Mouse (Mus musculus): ENCODE data around the gene Celf2. TPM values are rescaled to one million over a fixed set of nuclear protein-coding genes. Genes with fewer than 3 reads are reported as not detected.
A peak's percentile ranks its signal among the peaks of the same experiment; 100 is the strongest.

The Celf2 gene
- polyA plus RNA-seq, 1 experiment from 2014 or later: 60.7 TPM

DNA sequence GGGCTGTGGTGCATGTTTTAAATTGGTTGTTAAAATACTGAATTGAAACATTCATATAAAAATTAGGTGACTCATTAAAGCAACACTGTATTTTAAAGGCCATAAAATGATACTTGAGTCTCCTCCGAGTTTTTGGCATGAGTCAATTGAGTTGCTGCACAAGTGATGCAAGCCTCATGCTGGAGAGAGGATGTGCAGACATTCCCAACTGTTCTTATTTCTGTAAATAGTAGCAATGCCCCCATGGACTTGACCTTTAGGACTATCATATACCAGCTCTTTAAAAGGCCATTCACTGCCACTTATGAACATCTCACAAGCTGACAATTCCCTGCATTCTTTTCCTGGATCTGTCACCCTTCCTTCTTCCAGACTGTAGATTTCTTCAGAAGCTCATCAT, 10.1 kb upstream of the Celf2 start:
- H3K9me3 ChIP-seq: no peaks in the 10 kb centered on the region
- H3K27me3 ChIP-seq: no peaks in the 10 kb centered on the region
- H3K9ac ChIP-seq: no peak overlapping the region
- H3K4me3 ChIP-seq: no peak overlapping the region
- ATAC-seq (ENCODE audit: insufficient number of reproducible peaks, low FRiP score, low TSS enrichment, low read depth): no peak
- no peak overlapping the region for H3K4me2 ChIP-seq
- H3K4me1 ChIP-seq: no peaks in the 10 kb centered on the region
- WGBS: 31% methylated on average over 1 of the region's 1 CpGs
- no peaks in the 10 kb centered on the region for H3K36me3 ChIP-seq
- H3K27ac ChIP-seq: no peak overlapping the region

DNA sequence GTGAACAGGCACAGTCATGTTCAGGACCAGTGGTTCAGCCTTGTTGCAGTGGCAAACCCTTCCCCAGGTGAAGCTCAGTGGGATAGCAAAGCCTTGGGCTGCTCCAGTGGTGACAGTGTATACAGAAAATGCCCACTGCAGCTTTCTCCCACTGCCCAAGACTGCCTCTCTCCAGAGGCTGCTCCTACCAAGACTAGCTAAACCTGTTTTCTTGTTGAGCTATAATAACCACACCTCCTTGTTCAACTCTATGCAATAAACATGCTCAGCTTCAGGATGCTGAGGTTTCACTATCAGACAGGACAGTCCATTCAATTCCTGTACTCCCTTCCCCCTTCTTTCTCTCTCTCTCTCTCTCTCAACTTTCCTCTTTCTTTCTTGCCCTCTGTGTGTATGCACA, 15.9 kb downstream of the Celf2 start:
- Histone ChIP-seq H3K9ac (no peak overlapping the region), H3K27me3 (no peaks in the 10 kb centered on the region), H3K4me1 (no peaks in the 10 kb centered on the region), H3K27ac (no peak overlapping the region), H3K9me3 (no peaks in the 10 kb centered on the region), H3K36me3 (no peaks in the 10 kb centered on the region), H3K4me2 (no peak overlapping the region), H3K4me3 (no peak overlapping the region)
- no peak for ATAC-seq (ENCODE audit: insufficient number of reproducible peaks, low FRiP score, low TSS enrichment, low read depth)

DNA sequence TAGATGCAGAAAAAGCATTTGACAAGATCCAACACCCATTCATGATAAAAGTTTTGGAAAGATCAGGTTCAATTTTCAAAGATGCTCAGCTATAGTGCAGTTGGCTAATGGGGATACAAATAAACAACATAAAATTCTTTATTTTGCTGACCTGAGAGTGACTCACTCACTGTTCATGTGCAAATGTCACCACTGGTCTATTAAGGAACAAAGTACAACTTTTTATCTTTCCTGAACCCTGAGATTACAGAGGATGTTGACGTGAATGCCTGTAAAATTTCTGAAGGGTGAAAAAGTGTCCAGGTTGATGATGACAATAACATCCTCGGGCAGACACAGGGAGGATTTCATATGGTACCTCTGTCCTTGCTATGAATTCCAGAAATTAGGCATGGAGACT, 24.4 kb downstream of the Celf2 start:
- Histone ChIP-seq H3K4me2 (no peak overlapping the region), H3K4me1 (no peaks in the 10 kb centered on the region), H3K9ac (no peak overlapping the region), H3K4me3 (no peak overlapping the region), H3K36me3 (no peaks in the 10 kb centered on the region), H3K27me3 (no peaks in the 10 kb centered on the region), H3K27ac (no peak overlapping the region), H3K9me3 (no peaks in the 10 kb centered on the region)
- ATAC-seq (ENCODE audit: insufficient number of reproducible peaks, low FRiP score, low TSS enrichment, low read depth): no peak
- WGBS: 78% methylated on average over 2 of the region's 2 CpGs

DNA sequence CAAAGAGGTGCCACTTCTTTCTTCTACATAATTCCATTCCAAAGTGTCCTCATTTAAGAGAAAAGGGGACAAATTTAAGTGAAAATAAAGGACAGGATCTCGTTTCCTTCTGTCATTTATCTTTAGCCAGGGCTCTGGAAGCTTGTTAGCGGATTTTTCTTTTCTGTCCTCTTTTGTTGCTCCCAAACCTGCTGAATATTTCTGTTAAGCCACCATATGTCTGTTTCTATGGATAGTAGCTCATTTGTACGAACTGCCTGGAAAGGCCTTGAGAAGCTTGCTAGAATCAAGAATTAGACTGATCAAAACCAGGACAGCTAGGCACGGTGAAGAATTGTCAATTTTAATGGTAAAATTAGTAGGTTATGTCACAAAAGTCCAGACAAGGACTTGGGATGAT, 27.3 kb downstream of the Celf2 start:
- no peaks in the 10 kb centered on the region for H3K27me3 ChIP-seq
- WGBS: 73% methylated on average over 4 of the region's 4 CpGs
- H3K9me3 ChIP-seq: no peaks in the 10 kb centered on the region
- no peak overlapping the region for H3K4me2 ChIP-seq
- no peak overlapping the region for H3K9ac ChIP-seq
- no peaks in the 10 kb centered on the region for H3K4me1 ChIP-seq
- H3K27ac ChIP-seq: no peak overlapping the region
- H3K36me3 ChIP-seq: no peaks in the 10 kb centered on the region
- ATAC-seq (ENCODE audit: insufficient number of reproducible peaks, low FRiP score, low TSS enrichment, low read depth): no peak
- no peak overlapping the region for H3K4me3 ChIP-seq

DNA sequence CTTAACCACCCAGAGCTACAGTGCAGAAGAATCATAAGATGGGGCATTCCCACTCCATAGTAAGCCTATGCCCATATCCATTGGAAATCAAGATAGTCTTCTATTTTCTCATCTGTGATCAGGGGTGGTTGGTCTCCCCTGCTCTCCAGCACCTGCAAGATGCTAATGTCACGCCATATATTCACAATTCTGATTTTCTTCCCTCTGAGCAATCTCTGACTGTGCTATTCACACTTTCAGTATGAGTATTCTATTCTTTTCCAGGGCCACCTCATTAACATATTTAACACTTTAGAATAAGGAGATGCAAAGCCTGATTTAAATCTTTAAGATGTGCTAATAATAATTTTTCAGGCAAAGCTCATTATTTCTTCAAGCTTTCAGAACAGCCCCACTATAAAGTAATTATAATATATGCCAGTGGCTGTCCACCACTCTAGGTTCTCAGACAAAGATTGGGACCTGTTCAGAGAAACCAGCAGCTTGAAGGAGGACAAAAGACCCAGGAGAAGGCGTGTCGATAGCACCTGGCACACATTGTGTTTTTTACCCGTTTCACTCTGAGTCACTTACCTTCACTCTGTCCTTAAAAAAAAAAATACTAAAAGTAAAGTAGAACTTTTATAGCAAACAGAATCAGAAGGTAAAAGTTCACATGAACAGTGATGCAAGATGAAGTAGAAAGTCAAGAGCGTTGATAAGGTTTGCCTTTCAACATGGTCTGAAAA, 48.9 kb downstream of the Celf2 start:
- H3K9ac ChIP-seq: no peak overlapping the region
- H3K36me3 ChIP-seq: no peaks in the 10 kb centered on the region
- H3K27ac ChIP-seq: no peak overlapping the region
- WGBS: 68% methylated on average over 5 of the region's 5 CpGs
- no peak for ATAC-seq (ENCODE audit: insufficient number of reproducible peaks, low FRiP score, low TSS enrichment, low read depth)
- no peak overlapping the region for H3K4me2 ChIP-seq
- H3K4me3 ChIP-seq: no peak overlapping the region
- H3K9me3 ChIP-seq: no peaks in the 10 kb centered on the region
- H3K27me3 ChIP-seq: no peaks in the 10 kb centered on the region
- no peaks in the 10 kb centered on the region for H3K4me1 ChIP-seq

DNA sequence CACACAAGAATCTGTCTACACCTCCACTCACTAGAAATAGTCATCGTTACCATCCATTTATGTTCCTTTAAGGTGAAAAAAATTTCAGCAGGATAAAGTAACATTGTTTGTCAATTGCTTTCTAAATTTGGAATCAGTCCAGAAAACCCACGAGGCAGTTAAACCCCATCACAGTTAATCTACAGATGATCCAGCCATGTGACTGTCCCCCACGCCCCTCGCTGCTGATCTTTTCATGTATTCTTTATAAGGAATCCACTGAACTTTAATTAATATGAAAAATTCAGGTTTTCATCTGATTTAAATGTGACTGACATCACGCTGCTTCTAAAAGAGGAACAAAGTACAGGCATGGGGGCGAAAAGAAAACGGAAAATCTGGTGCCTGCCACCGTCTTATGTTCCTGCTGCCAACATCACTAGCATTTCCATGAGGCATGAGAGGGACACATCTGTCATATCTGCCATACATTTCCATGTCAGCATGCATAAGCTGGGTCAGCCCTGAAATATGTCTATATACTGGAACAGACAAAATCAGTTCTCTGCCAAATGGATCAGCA, 70.6 kb downstream of the Celf2 start:
- Histone ChIP-seq H3K27ac (no peak overlapping the region), H3K4me2 (no peak overlapping the region), H3K27me3 (no peaks in the 10 kb centered on the region), H3K4me1 (no peaks in the 10 kb centered on the region), H3K4me3 (no peak overlapping the region), H3K9ac (no peak overlapping the region), H3K36me3 (no peaks in the 10 kb centered on the region), H3K9me3 (no peaks in the 10 kb centered on the region)
- 75% methylated on average over 8 of the region's 8 CpGs for WGBS
- ATAC-seq (ENCODE audit: insufficient number of reproducible peaks, low FRiP score, low TSS enrichment, low read depth): no peak

DNA sequence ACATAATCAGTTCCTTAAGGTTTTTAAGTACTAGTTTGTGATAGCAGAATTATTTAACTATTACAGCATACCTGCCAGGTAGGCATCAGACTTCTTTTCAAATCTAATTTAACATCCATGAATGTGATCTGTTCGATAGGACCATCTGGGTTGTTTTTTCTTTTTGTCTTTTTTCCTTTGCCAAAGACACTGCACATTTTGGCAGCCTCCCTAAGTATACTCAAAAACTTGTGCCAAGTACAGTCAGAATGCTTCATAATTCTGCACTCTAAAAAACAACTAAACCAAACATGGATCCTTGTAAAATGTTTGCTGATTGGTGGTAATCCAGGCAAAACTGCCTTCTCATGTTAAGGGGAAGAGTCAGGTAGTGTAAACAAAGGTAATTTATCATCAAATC, 82.9 kb downstream of the Celf2 start:
- H3K27ac ChIP-seq: no peak overlapping the region
- 62% methylated on average over 1 of the region's 1 CpGs for WGBS
- no peaks in the 10 kb centered on the region for H3K9me3 ChIP-seq
- no peak overlapping the region for H3K4me2 ChIP-seq
- ATAC-seq (ENCODE audit: insufficient number of reproducible peaks, low FRiP score, low TSS enrichment, low read depth): no peak
- no peaks in the 10 kb centered on the region for H3K4me1 ChIP-seq
- no peak overlapping the region for H3K9ac ChIP-seq
- no peaks in the 10 kb centered on the region for H3K27me3 ChIP-seq
- no peak overlapping the region for H3K4me3 ChIP-seq
- H3K36me3 ChIP-seq: no peaks in the 10 kb centered on the region

DNA sequence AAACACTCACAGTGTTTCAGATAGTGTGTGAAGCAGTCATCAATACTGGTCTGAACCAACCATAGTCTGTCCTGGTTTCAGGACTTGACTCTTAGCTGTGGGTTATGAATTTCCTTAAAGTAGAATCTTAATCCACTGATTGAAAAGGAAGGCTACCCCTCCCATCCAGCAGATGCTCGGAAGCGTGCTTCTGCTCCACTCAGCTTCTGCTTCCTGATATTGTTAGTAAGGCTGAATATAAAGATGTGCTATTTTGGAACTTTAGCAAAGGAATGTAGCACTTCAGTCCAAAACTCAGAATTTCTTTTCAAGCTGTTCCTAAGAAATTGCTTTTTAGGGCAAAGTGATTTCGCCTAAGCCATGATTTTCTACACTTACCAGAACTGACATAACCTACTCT, 108.8 kb downstream of the Celf2 start:
- Histone ChIP-seq H3K36me3 (no peaks in the 10 kb centered on the region), H3K9ac (no peak overlapping the region), H3K9me3 (no peaks in the 10 kb centered on the region), H3K27ac (no peak overlapping the region), H3K4me3 (no peak overlapping the region), H3K27me3 (no peaks in the 10 kb centered on the region), H3K4me1 (no peaks in the 10 kb centered on the region), H3K4me2 (no peak overlapping the region)
- 76% methylated on average over 3 of the region's 3 CpGs for WGBS
- no peak for ATAC-seq (ENCODE audit: insufficient number of reproducible peaks, low FRiP score, low TSS enrichment, low read depth)

DNA sequence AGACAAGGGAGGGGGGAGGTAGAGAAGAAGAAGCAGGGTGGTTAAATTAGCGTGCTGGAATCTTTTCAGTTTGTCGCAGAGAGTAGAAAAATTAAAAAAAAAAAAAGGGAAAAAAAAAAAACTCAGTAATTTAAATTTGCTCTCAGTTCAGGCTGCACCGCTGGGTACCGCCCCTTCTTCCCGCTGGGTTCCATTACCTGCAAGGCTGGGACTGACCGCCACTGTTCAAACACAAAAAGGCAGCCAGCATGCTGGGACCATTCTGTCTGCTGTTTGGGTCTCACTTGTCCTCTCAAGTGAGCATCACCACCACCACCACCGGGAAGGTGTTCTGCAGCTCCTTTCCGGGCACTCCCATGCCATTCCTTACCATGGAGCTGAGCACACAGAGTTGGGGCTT, 113.4 kb downstream of the Celf2 start:
- Histone ChIP-seq H3K4me2 (peak overlapping the region; percentile 27; the same call in 1 of the 2 replicates), H3K27me3 (no peaks in the 10 kb centered on the region), H3K4me1 (no peaks in the 10 kb centered on the region), H3K27ac (no peak overlapping the region), H3K4me3 (no peak overlapping the region), H3K36me3 (no peaks in the 10 kb centered on the region), H3K9ac (no peak overlapping the region), H3K9me3 (no peaks in the 10 kb centered on the region)
- WGBS: 39% methylated on average over 8 of the region's 8 CpGs
- ATAC-seq (ENCODE audit: insufficient number of reproducible peaks, low FRiP score, low TSS enrichment, low read depth): no peak

DNA sequence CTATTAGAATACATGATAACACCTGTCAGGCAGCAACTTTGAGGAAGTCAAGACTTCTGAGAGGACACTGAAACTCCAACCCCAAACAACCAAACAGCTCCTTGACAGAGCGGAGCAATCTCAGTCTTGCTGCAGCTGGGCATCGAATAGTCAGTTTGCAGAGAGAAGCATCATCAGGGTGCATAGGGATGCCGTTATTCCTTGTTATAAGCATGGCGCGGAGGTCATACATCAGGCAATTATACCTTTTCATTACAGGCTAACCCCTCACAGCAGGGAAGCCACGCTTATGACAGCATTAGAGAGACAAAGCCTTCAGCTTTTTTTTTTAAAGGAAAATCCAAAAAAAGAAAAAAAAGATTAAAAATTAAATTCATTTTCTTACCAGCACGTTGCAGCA, 113.9 kb downstream of the Celf2 start:
- Histone ChIP-seq H3K4me1 (no peaks in the 10 kb centered on the region), H3K9me3 (no peaks in the 10 kb centered on the region), H3K4me2 (peak overlapping the region; percentile 27; the same call in 1 of the 2 replicates), H3K9ac (no peak overlapping the region), H3K36me3 (no peaks in the 10 kb centered on the region), H3K4me3 (no peak overlapping the region), H3K27me3 (no peaks in the 10 kb centered on the region), H3K27ac (no peak overlapping the region)
- WGBS: 49% methylated on average over 7 of the region's 7 CpGs
- no peak for ATAC-seq (ENCODE audit: insufficient number of reproducible peaks, low FRiP score, low TSS enrichment, low read depth)

DNA sequence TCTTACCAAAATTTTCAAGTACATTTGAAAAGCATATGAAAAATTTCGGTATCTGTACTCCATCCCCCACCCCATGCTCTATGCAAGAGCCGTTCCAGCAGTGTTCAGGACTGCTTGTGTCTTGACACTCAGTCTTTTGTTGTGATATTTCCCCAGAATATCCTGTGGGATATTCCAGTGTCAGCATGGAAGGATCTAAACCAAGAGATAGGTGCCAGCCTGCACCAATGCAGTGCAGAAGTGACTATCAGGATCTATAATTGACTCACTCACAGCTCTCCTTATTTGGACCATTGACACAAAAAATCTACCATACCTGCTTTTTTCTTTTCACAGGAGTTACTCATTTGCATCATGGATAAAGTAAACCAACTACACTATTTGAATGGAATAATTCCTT, 116.9 kb downstream of the Celf2 start:
- Histone ChIP-seq H3K27ac (no peak overlapping the region), H3K36me3 (no peaks in the 10 kb centered on the region), H3K27me3 (no peaks in the 10 kb centered on the region), H3K4me2 (no peak overlapping the region), H3K9ac (no peak overlapping the region), H3K4me1 (no peaks in the 10 kb centered on the region), H3K9me3 (no peaks in the 10 kb centered on the region), H3K4me3 (no peak overlapping the region)
- 90% methylated on average over 2 of the region's 2 CpGs for WGBS
- ATAC-seq (ENCODE audit: insufficient number of reproducible peaks, low FRiP score, low TSS enrichment, low read depth): no peak

DNA sequence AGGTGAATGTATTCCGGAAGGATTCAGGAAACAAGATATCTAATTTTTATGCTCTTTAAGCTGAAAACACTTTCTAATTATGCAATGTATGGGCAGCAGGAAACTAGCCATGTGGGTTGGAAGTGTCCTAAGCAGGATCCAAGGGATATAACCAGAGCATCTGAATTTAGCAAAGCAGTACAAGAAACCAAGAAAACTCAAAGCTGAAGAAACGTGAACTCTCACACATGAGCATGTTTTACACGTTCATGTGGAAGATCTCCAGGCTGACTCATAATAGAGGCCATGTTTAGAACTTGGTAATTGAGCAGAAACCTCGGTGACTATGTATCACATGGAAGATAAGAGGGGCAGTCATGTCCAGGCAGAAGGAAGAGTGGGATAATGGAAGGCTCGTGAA, 120.1 kb downstream of the Celf2 start:
- Histone ChIP-seq H3K9ac (no peak overlapping the region), H3K36me3 (no peaks in the 10 kb centered on the region), H3K27me3 (no peaks in the 10 kb centered on the region), H3K4me3 (no peak overlapping the region), H3K4me2 (no peak overlapping the region), H3K27ac (no peak overlapping the region), H3K4me1 (no peaks in the 10 kb centered on the region), H3K9me3 (no peaks in the 10 kb centered on the region)
- WGBS: 77% methylated on average over 5 of the region's 5 CpGs
- no peak for ATAC-seq (ENCODE audit: insufficient number of reproducible peaks, low FRiP score, low TSS enrichment, low read depth)

DNA sequence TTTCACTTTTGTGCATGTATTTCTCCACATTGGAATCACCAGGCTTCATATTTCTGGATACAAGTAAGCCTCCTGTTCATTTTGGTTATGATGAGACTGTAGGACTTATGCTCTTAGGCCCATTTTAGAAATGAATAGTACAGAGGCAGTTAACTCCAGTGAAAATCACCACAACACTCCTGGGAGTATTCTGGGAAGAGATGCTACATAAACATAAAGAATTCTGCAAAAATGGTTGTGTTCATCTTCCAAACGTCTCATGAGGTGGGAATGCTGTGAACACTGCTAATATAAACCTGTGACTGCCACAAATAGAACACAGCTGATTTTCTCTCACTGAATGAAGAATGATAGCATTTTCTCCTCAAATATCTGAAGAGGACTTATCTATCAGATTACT, 130.6 kb downstream of the Celf2 start:
- Histone ChIP-seq H3K4me3 (no peak overlapping the region), H3K4me2 (no peak overlapping the region), H3K27me3 (no peaks in the 10 kb centered on the region), H3K9ac (no peak overlapping the region), H3K9me3 (no peaks in the 10 kb centered on the region), H3K36me3 (no peaks in the 10 kb centered on the region), H3K4me1 (no peaks in the 10 kb centered on the region), H3K27ac (no peak overlapping the region)
- WGBS: 47% methylated on average over 1 of the region's 1 CpGs
- ATAC-seq (ENCODE audit: insufficient number of reproducible peaks, low FRiP score, low TSS enrichment, low read depth): no peak
